ENCODE assay signal across 13 mouse cellular contexts in genomic region chr13:37852850-37853249, GRCm38 (mm10).
DNase-seq lines count a peak whose midpoint lies in the region; ATAC-seq and TF ChIP-seq lines count a peak whose summit lies in the region.
"Had no signal": no experiment of that assay in that cellular context is flagged by ENCODE, and none has a peak within 500 bp of the region (broad histone marks: within the 10 kb centered on the region; RNA-seq: fewer than 3 reads in every experiment).

No protein-coding gene starts in this region.

- no peak for ATAC-seq in lung, embryonic 15.5 days (ENCODE audit: borderline replicate concordance, extremely low read depth, low FRiP score, low TSS enrichment)
- no peak for ATAC-seq in intestine, embryonic 16.5 days

- no peak overlapping the region for H3K9ac ChIP-seq in lung, embryonic 15.5 days
- H3K9ac ChIP-seq in intestine, embryonic 16.5 days (ENCODE audit: low read depth, low read length): no peak overlapping the region
- H3K9ac ChIP-seq: hindbrain, embryonic 14.5 days had no signal

- DNase-seq in gastrocnemius, adult 2 months: no peak
- DNase-seq in gastrocnemius, postnatal 4 days (ENCODE audit: low spot score in 2 of 2): no peak
- no peak for DNase-seq in lung, postnatal 36 days
- DNase-seq in splenic B cell, adult 2 months (ENCODE audit: low read depth, low spot score): peak; percentile 64
- no peak for DNase-seq in adrenal gland, postnatal 4 days (ENCODE audit: low spot score in 2 of 2)
- DNase-seq in embryonic facial prominence, embryonic 10.5 days (ENCODE audit: low spot score): no peak
- DNase-seq: heart, adult 2 months; lung, adult 18-20 months; right cerebral cortex, postnatal 14 days; thymus, adult 18-20 months had no signal

- no peaks in the 10 kb centered on the region for H3K9me3 ChIP-seq in lung, embryonic 15.5 days
- no peaks in the 10 kb centered on the region for H3K9me3 ChIP-seq in intestine, embryonic 16.5 days (ENCODE audit: control insufficient read depth, low read length)
- H3K9me3 ChIP-seq in embryonic facial prominence, embryonic 10.5 days: no peaks in the 10 kb centered on the region

- 63% methylated on average over 3 of the region's 3 CpGs for WGBS in lung, embryonic 15.5 days
- 68% methylated on average over 3 of the region's 3 CpGs for WGBS in intestine, embryonic 16.5 days
- 86% methylated on average over 3 of the region's 3 CpGs for WGBS in embryonic facial prominence, embryonic 10.5 days

- peaks cover 51% of the 10 kb centered on the region for H3K4me1 ChIP-seq in lung, embryonic 15.5 days
- peaks cover 34% of the 10 kb centered on the region for H3K4me1 ChIP-seq in intestine, embryonic 16.5 days (ENCODE audit: control insufficient read depth, insufficient read depth, low read length)
- H3K4me1 ChIP-seq in embryonic facial prominence, embryonic 10.5 days: peaks cover 34% of the 10 kb centered on the region

- no peak overlapping the region for H3K4me2 ChIP-seq in lung, embryonic 15.5 days
- no peak overlapping the region for H3K4me2 ChIP-seq in intestine, embryonic 16.5 days (ENCODE audit: low read depth, low read length)
- H3K4me2 ChIP-seq: hindbrain, embryonic 14.5 days had no signal

- H3K36me3 ChIP-seq in lung, embryonic 15.5 days: no peaks in the 10 kb centered on the region
- no peaks in the 10 kb centered on the region for H3K36me3 ChIP-seq in intestine, embryonic 16.5 days (ENCODE audit: control insufficient read depth, insufficient read depth, low read length)
- H3K36me3 ChIP-seq in splenic B cell, adult 2 months (ENCODE audit: control insufficient read depth, insufficient read depth, low read length, poor library complexity, severe bottlenecking): no peaks in the 10 kb centered on the region
- H3K36me3 ChIP-seq in embryonic facial prominence, embryonic 10.5 days (replicated peaks): no peaks in the 10 kb centered on the region

- intact Hi-C loops in gastrocnemius, adult 2 months (cut with DNase I): no loop called here

- H3K27ac ChIP-seq in gastrocnemius, adult 2 months: peak overlapping the region; percentile 71
- peak overlapping the region; percentile 11; the same call in 1 of the 2 replicates for H3K27ac ChIP-seq in lung, embryonic 15.5 days
- H3K27ac ChIP-seq in intestine, embryonic 16.5 days (ENCODE audit: low read length): peak overlapping the region; percentile 80
- H3K27ac ChIP-seq in embryonic facial prominence, embryonic 10.5 days (replicated peaks): no peak overlapping the region
- H3K27ac ChIP-seq: heart, adult 2 months; hindbrain, embryonic 14.5 days had no signal

- no peak overlapping the region for H3K4me3 ChIP-seq in gastrocnemius, adult 2 months
- no peak overlapping the region for H3K4me3 ChIP-seq in lung, embryonic 15.5 days
- H3K4me3 ChIP-seq in intestine, embryonic 16.5 days (ENCODE audit: low read length): no peak overlapping the region
- H3K4me3 ChIP-seq in embryonic facial prominence, embryonic 10.5 days: no peak overlapping the region
- H3K4me3 ChIP-seq: heart, adult 2 months had no signal

- no peak for TF ChIP-seq CTCF in gastrocnemius, adult 2 months (IDR thresholded peaks at IDR 0.05)

- no peaks in the 10 kb centered on the region for H3K27me3 ChIP-seq in lung, embryonic 15.5 days
- H3K27me3 ChIP-seq in intestine, embryonic 16.5 days (replicated peaks; ENCODE audit: control insufficient read depth, insufficient read depth, low read length): no peaks in the 10 kb centered on the region
- H3K27me3 ChIP-seq in splenic B cell, adult 2 months (ENCODE audit: control insufficient read depth, insufficient read depth, low read length, poor library complexity, severe bottlenecking): no peaks in the 10 kb centered on the region
- H3K27me3 ChIP-seq in embryonic facial prominence, embryonic 10.5 days (replicated peaks; ENCODE audit: low read depth, poor library complexity, severe bottlenecking): no peaks in the 10 kb centered on the region
